Mouse (Mus musculus): Measurements from ENCODE around the gene Fbln7. TPM values are rescaled to one million over a fixed set of nuclear protein-coding genes. Genes with fewer than 3 reads are reported as not detected.

Fbln7 gene
- total RNA-seq, 2 experiments from 2014 or later: 2.2 to 4.3 TPM

DNA sequence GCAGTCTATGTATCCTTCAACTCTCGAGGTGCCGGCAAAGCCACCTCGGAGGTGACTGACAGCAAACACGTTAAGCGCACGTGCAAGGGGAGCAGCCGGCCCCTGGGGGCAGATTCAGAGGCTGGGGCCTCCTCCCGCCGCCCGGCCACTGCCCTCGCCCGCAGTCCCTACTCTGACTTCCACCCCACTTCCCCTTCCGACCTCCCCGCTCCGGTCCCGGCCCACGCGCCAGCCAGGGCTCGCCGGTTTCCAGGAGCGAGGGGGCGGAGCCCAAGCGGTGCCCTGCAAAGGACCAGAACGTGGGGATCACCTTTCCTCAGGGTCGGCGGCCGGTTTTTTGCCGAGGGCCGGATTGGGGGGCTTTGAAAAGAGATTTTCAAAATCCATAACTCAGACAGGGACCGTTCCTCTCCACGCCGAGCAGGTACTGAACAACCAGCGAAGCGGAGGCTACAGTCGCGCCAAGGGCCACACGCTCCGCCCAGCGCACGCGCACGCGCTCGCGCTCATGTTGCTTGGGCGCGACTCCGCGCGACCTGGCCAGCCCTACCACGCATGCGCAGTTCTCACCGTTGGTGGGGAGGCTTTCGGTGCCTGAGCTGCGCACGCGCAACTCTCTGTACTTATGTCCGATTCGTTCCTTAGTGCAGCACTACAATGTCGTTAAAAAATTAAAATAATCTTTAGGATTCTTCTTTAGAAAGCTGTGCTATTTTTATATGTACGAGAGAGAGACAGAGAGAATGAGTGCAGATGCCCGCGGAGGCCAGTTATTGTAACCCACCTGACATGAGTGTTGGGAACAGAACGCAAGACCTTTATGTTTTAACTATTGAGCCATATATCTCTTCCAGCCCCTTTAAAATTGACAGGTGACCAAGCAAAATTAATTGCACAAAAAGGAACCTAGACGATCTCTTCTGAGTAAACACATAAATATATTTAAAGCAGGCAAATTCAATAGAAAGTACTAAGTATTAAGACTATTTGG is 81.1 kb downstream of the Fbln7 start, which contains the start of gene Zc3h8:
Gene Zc3h8, minus strand, starts transcription at position 540 of the 991 bp plus-strand sequence.
- Histone ChIP-seq H3K27ac (peak within 1 kb of the TSS; percentile 95), H3K4me3 (peak within 1 kb of the TSS; percentile 77)
- TF ChIP-seq CTCF (IDR thresholded peaks at IDR 0.05): no peak
- DNase-seq: peak; percentile 99
- intact Hi-C loops (cut with DNase I): loop anchor here (1.0 to 10.0 kb wide), 3 partner anchors 23 to 259 kb away; partner anchors contain the start of genes Anapc1, Gm10762, Slc20a1 and Zc3h6

Small RNA genes lying within 50 kb of the gene (microRNA-seq; reads per million reads assigned to microRNA genes)
- not detected for gene Gm22859

Other genes starting within 250 kb of the Fbln7 start
- 10 to 100 TPM; 35.5 to 38.0 TPM for gene Anapc1, start 175.6 kb upstream of the Fbln7 start, total RNA-seq (2021)
- 1 to 10 TPM; 1.6 to 3.5 TPM for gene Mertk, start 164.0 kb upstream of the Fbln7 start, total RNA-seq (2021)
- 10 to 100 TPM; 15.9 to 16.1 TPM for gene Tmem87b, start 44.9 kb upstream of the Fbln7 start, total RNA-seq (2021)
- gene Zc3h8, start 81.1 kb downstream of the Fbln7 start, total RNA-seq (2021): 1 to 10 TPM; 8.4 to 9.7 TPM
- 1 to 10 TPM; 5.0 to 9.0 TPM for gene Zc3h6, start 104.4 kb downstream of the Fbln7 start, total RNA-seq (2021)
- gene Gm10762, start 104.7 kb downstream of the Fbln7 start, total RNA-seq (2021): 10 to 100 TPM; 12.6 to 13.9 TPM
- gene Vinac1, start 185.2 kb downstream of the Fbln7 start, total RNA-seq (2021): not detected
- gene Ttl, start 203.0 kb downstream of the Fbln7 start, total RNA-seq (2021): 1 to 10 TPM; 5.8 to 10.0 TPM
- gene Polr1b, start 238.0 kb downstream of the Fbln7 start, total RNA-seq (2021): 10 to 100 TPM; 11.6 to 13.2 TPM

Data from gastrocnemius, adult 2 months (tissue).